Mouse (Mus musculus) MEL (cell line): Measurements from ENCODE around the gene Spats1.

Experiments used
- BHLHE40 ChIP-seq: IDR thresholded peaks from 2 replicates; pipeline ENCODE4 v1.6.1; 2012; ENCODE audit warnings: low read depth, mild to moderate bottlenecking, inconsistent platforms, low read length, improper control_type of control experiment, borderline replicate concordance
- CTCF ChIP-seq, 3 experiments: IDR thresholded peaks in 2 of 3; conservative IDR thresholded peaks in 1 of 3; 2 replicates each; pipeline ENCODE4 v1.5.1; 2011 to 2012; ENCODE audit warnings: low read length in 3 of 3, low read depth in 2 of 3, mild to moderate bottlenecking in 2 of 3, improper control_type of control experiment in 1 of 3, inconsistent platforms in 1 of 3, mixed read lengths in 1 of 3, moderate library complexity in 1 of 3; ENCODE audit not compliant: control insufficient read depth in 1 of 3, insufficient read depth in 1 of 3, poor library complexity in 1 of 3, severe bottlenecking in 1 of 3
- EP300 ChIP-seq, 2 experiments: IDR thresholded peaks; 2 replicates each; pipeline ENCODE4 v1.6.1; 2011; ENCODE audit warnings: improper control_type of control experiment in 2 of 2, low read length in 2 of 2, low read depth in 1 of 2, mild to moderate bottlenecking in 1 of 2
- MAZ ChIP-seq: IDR thresholded peaks from 2 replicates; pipeline ENCODE4 v1.6.1; 2012; ENCODE audit warnings: low read depth, mild to moderate bottlenecking, inconsistent platforms, low read length, improper control_type of control experiment
- POLR2A ChIP-seq, 2 experiments: IDR thresholded peaks; 2 replicates each; pipeline ENCODE4 v1.6.1; 2011 to 2012; ENCODE audit warnings: low read length in 2 of 2, mild to moderate bottlenecking in 2 of 2, control low read depth in 1 of 2, improper control_type of control experiment in 1 of 2, low read depth in 1 of 2, moderate library complexity in 1 of 2; ENCODE audit not compliant: control insufficient read depth in 1 of 2, insufficient read depth in 1 of 2, poor library complexity in 1 of 2
- POLR2AphosphoS2 ChIP-seq: IDR thresholded peaks from 2 replicates; pipeline ENCODE4 v1.6.1; 2011; ENCODE audit warnings: low read length, improper control_type of control experiment
- TAL1 ChIP-seq: IDR thresholded peaks from 2 replicates; pipeline ENCODE4 v1.6.1; 2012; ENCODE audit warnings: mild to moderate bottlenecking, inconsistent platforms, low read length, moderate library complexity, mixed read lengths
- TBP ChIP-seq: IDR thresholded peaks from 2 replicates; pipeline ENCODE4 v1.8.0; 2011; ENCODE audit warnings: low read depth, low read length, improper control_type of control experiment
- USF2 ChIP-seq, 2 experiments: IDR thresholded peaks; 2 replicates each; pipeline ENCODE4 v1.6.1; 2011 to 2012; ENCODE audit warnings: improper control_type of control experiment in 2 of 2, low read length in 2 of 2, borderline replicate concordance in 1 of 2, inconsistent platforms in 1 of 2, low read depth in 1 of 2, mild to moderate bottlenecking in 1 of 2; ENCODE audit not compliant: insufficient read depth in 1 of 2
- ZMIZ1 ChIP-seq: IDR thresholded peaks from 2 replicates; pipeline ENCODE4 v1.6.1; 2012; ENCODE audit warnings: low read depth, mild to moderate bottlenecking, inconsistent platforms, low read length, improper control_type of control experiment, moderate library complexity
- ZNF384 ChIP-seq: IDR thresholded peaks from 2 replicates; pipeline ENCODE4 v1.6.1; 2012; ENCODE audit warnings: low read depth, mild to moderate bottlenecking, inconsistent platforms, low read length, improper control_type of control experiment

- TF ChIP-seq POLR2AphosphoS2 (no peak), MAZ (no peak), TBP (no peak), TAL1 (no peak), CTCF (IDR thresholded peaks at IDR 0.05 in 2 of 3, conservative IDR thresholded peaks at IDR 0.05 in 1 of 3; ENCODE audit: control insufficient read depth in 1 of 3, insufficient read depth in 1 of 3, low read depth in 2 of 3, low read length in 3 of 3, poor library complexity in 1 of 3, severe bottlenecking in 1 of 3) (no peak), POLR2A (IDR thresholded peaks at IDR 0.05; ENCODE audit: control insufficient read depth in 1 of 2, insufficient read depth in 1 of 2, low read depth in 1 of 2, low read length in 2 of 2, poor library complexity in 1 of 2) (no peak), USF2 (IDR thresholded peaks at IDR 0.05; ENCODE audit: borderline replicate concordance in 1 of 2, insufficient read depth in 1 of 2, low read depth in 1 of 2, low read length in 2 of 2) (no peak), ZMIZ1 (no peak), ZNF384 (no peak), EP300 (IDR thresholded peaks at IDR 0.05; ENCODE audit: low read depth in 1 of 2, low read length in 2 of 2) (no peak), BHLHE40 (no peak)
These were observed 18.7 kb downstream of the Spats1 start for GRCm38 (mm10) chr17:45456260-45457152.
